Mouse (Mus musculus) neural tube, embryonic 15.5 days (tissue): Measurements from ENCODE around the gene Lrp10. TPM values are rescaled to one million over a fixed set of nuclear protein-coding genes. Genes with fewer than 3 reads are reported as not detected.

ENCODE experiments used
- ATAC-seq: fragments of 200-750 bp; cut with Nextera tagmentation; 2 replicates; pipeline ENCODE4 v1.8.0; 2017; ENCODE audit warnings: mild to moderate bottlenecking, moderate TSS enrichment, moderate library complexity; ENCODE audit not compliant: low FRiP score
- H3K27ac ChIP-seq: fragments of 300-500 bp; sonication (generic); replicated peaks from 2 replicates; pipeline ENCODE4 v1.5.1; 2015; ENCODE audit warnings: mild to moderate bottlenecking, inconsistent platforms
- H3K27me3 ChIP-seq: fragments of 300-500 bp; sonication (generic); replicated peaks from 2 replicates; pipeline ENCODE4 v1.6.1; 2015; ENCODE audit warnings: inconsistent platforms
- H3K36me3 ChIP-seq: fragments of 300-500 bp; sonication (generic); 2 replicates; pipeline ENCODE4 v1.6.1; 2015; ENCODE audit warnings: inconsistent platforms
- H3K4me1 ChIP-seq: fragments of 300-500 bp; sonication (generic); 2 replicates; pipeline ENCODE4 v1.6.1; 2015; ENCODE audit warnings: inconsistent platforms
- H3K4me2 ChIP-seq: fragments of 300-500 bp; sonication (generic); 2 replicates; pipeline ENCODE4 v1.6.1; 2015; ENCODE audit warnings: inconsistent platforms, mild to moderate bottlenecking, moderate library complexity
- H3K4me3 ChIP-seq: fragments of 300-500 bp; sonication (generic); replicated peaks from 2 replicates; pipeline ENCODE4 v1.5.1; 2015; ENCODE audit warnings: mild to moderate bottlenecking, inconsistent platforms
- H3K9ac ChIP-seq: fragments of 300-500 bp; sonication (generic); replicated peaks from 2 replicates; pipeline ENCODE4 v1.6.1; 2015; ENCODE audit warnings: mild to moderate bottlenecking, inconsistent platforms
- H3K9me3 ChIP-seq: fragments of 300-500 bp; sonication (generic); replicated peaks from 2 replicates; pipeline ENCODE4 v1.6.1; 2016; ENCODE audit warnings: inconsistent platforms
- WGBS: fragments of 180-500 bp; shearing (Covaris S2); methylation state at CpG from one replicate; pipeline ENCODE4 v1.1.7; 2015; ENCODE audit warnings: mixed read lengths; 5-methylcytosine and 5-hydroxymethylcytosine counted together
- polyA plus RNA-seq: library from polyadenylated mRNA; unstranded; fragments of >200 nt; fragmentation: Nextera tagmentation; extraction: Ambion mirVana; gene quantifications from 2 replicates; pipeline ENCODE4 v1.2.1, GENCODE M21; 2015

Lrp10 gene
- polyA plus RNA-seq, 1 experiment from 2014 or later: 31.8 TPM

GRCm38 (mm10) chr14:54477172-54477909 lies 13.4 kb downstream of the Lrp10 start:
- H3K4me1 ChIP-seq: peaks cover 51% of the 10 kb centered on the region
- no peak for ATAC-seq
- peak overlapping the region; percentile 65 for H3K4me3 ChIP-seq
- H3K27ac ChIP-seq: peak overlapping the region; percentile 78; the same call in 1 of the 2 replicates
- H3K27me3 ChIP-seq: peaks cover 19% of the 10 kb centered on the region; the same call in 1 of the 2 replicates
- no peaks in the 10 kb centered on the region for H3K9me3 ChIP-seq
- peak overlapping the region; percentile 70 for H3K4me2 ChIP-seq
- no peaks in the 10 kb centered on the region for H3K36me3 ChIP-seq
- peak overlapping the region; percentile 62 for H3K9ac ChIP-seq
- 68% methylated on average over 15 of the region's 15 CpGs for WGBS

GRCm38 (mm10) chr14:54479451-54479920 lies 15.5 kb downstream of the Lrp10 start:
- no peak for ATAC-seq
- WGBS: 3% methylated on average over 40 of the region's 40 CpGs

GRCm38 (mm10) chr14:54480673-54481072 lies 16.7 kb downstream of the Lrp10 start:
- no peak for ATAC-seq
- no peaks in the 10 kb centered on the region for H3K36me3 ChIP-seq
- WGBS: 71% methylated on average over 6 of the region's 6 CpGs
- no peak overlapping the region for H3K9ac ChIP-seq
- peaks cover 19% of the 10 kb centered on the region; the same call in 1 of the 2 replicates for H3K27me3 ChIP-seq
- H3K4me2 ChIP-seq: no peak overlapping the region
- H3K4me3 ChIP-seq: no peak overlapping the region
- H3K4me1 ChIP-seq: peaks cover 38% of the 10 kb centered on the region
- no peak overlapping the region for H3K27ac ChIP-seq
- no peaks in the 10 kb centered on the region for H3K9me3 ChIP-seq

More at GRCm38 (mm10) chr14:54479451-54479920, 15.5 kb downstream of the Lrp10 start:
- Histone ChIP-seq H3K4me1 (peaks cover 46% of the 10 kb centered on the region), H3K27ac (no peak overlapping the region), H3K9ac (peak overlapping the region; percentile 26; the same call in 1 of the 2 replicates), H3K4me3 (peak overlapping the region; percentile 32), H3K4me2 (peak overlapping the region; percentile 59), H3K36me3 (no peaks in the 10 kb centered on the region), H3K9me3 (no peaks in the 10 kb centered on the region), H3K27me3 (peaks cover 19% of the 10 kb centered on the region; the same call in 1 of the 2 replicates)

DNA sequence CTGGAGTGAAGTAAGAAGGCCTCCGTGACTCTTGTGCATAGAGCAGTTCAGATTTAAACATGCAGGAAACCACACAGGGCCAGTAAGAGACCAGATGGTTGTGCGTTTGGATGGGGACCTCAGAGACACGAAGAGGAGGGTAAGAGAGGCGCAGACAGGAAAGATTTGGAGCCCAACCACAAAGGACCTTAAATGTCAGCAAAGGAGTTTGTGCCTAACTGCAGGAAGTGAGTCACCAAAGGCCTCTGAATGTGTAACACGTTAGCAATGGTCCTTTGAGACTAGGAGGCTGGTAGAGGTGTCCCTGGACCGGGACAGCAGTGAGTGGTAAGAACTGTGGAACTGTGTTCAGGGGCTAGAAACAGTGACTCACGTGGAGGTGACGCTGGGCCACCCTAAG lies 17.5 kb downstream of the Lrp10 start:
- Histone ChIP-seq H3K4me2 (no peak overlapping the region), H3K36me3 (no peaks in the 10 kb centered on the region), H3K9me3 (no peaks in the 10 kb centered on the region), H3K27ac (no peak overlapping the region), H3K9ac (no peak overlapping the region), H3K4me3 (no peak overlapping the region), H3K27me3 (peaks cover 19% of the 10 kb centered on the region; the same call in 1 of the 2 replicates), H3K4me1 (peaks cover 32% of the 10 kb centered on the region)
- whole genome bisulfite sequencing: 85% methylated on average over 8 of the region's 8 CpGs
- no peak for ATAC-seq

GRCm38 (mm10) chr14:54482498-54482897 lies 18.6 kb downstream of the Lrp10 start:
- no peaks in the 10 kb centered on the region for H3K36me3 ChIP-seq
- H3K27ac ChIP-seq: no peak overlapping the region
- H3K4me2 ChIP-seq: no peak overlapping the region
- H3K4me1 ChIP-seq: peaks cover 21% of the 10 kb centered on the region
- 34% methylated on average over 9 of the region's 9 CpGs for WGBS
- ATAC-seq: no peak
- H3K4me3 ChIP-seq: no peak overlapping the region
- no peak overlapping the region for H3K9ac ChIP-seq
- H3K27me3 ChIP-seq: peaks cover 19% of the 10 kb centered on the region; the same call in 1 of the 2 replicates
- H3K9me3 ChIP-seq: no peaks in the 10 kb centered on the region

DNA sequence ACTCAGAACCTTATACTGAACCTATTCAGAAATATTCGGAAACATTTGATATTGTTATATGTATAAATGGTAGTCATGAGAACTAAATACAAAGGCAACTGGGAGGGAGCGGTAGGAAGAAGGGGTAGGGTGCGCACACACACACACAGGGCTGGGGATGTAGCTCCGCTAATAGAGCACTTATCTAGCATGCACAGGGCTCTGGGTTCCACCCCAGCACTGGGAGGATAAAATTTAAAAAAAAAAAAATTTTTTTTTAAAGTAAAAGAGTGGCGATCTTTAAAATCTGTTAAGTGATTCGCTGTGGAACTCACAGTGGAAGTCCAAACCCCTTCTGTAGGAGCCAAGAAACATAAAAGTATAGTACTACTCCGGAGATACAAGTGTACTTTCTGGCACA lies 22.0 kb downstream of the Lrp10 start:
- no peaks in the 10 kb centered on the region for H3K9me3 ChIP-seq
- no peak overlapping the region for H3K4me2 ChIP-seq
- WGBS: 93% methylated on average over 7 of the region's 7 CpGs
- H3K27ac ChIP-seq: no peak overlapping the region
- no peak overlapping the region for H3K9ac ChIP-seq
- no peaks in the 10 kb centered on the region for H3K4me1 ChIP-seq
- H3K27me3 ChIP-seq: no peaks in the 10 kb centered on the region
- no peak for ATAC-seq
- H3K36me3 ChIP-seq: no peaks in the 10 kb centered on the region
- H3K4me3 ChIP-seq: no peak overlapping the region

- Histone ChIP-seq H3K27me3 (no peaks in the 10 kb centered on the region), H3K27ac (no peak overlapping the region), H3K36me3 (no peaks in the 10 kb centered on the region), H3K4me2 (no peak overlapping the region), H3K4me1 (no peaks in the 10 kb centered on the region), H3K4me3 (no peak overlapping the region), H3K9me3 (no peaks in the 10 kb centered on the region), H3K9ac (no peak overlapping the region)
- no peak for ATAC-seq
- 73% methylated on average over 2 of the region's 2 CpGs for WGBS
These were observed 23.8 kb downstream of the Lrp10 start for GRCm38 (mm10) chr14:54487732-54488131.

- no peak overlapping the region for H3K4me3 ChIP-seq
- H3K4me1 ChIP-seq: no peaks in the 10 kb centered on the region
- H3K27ac ChIP-seq: no peak overlapping the region
- no peak for ATAC-seq
- H3K27me3 ChIP-seq: no peaks in the 10 kb centered on the region
- H3K36me3 ChIP-seq: no peaks in the 10 kb centered on the region
- no peak overlapping the region for H3K4me2 ChIP-seq
- H3K9me3 ChIP-seq: no peaks in the 10 kb centered on the region
- H3K9ac ChIP-seq: no peak overlapping the region
These were observed 24.4 kb downstream of the Lrp10 start for GRCm38 (mm10) chr14:54488350-54488749.

DNA sequence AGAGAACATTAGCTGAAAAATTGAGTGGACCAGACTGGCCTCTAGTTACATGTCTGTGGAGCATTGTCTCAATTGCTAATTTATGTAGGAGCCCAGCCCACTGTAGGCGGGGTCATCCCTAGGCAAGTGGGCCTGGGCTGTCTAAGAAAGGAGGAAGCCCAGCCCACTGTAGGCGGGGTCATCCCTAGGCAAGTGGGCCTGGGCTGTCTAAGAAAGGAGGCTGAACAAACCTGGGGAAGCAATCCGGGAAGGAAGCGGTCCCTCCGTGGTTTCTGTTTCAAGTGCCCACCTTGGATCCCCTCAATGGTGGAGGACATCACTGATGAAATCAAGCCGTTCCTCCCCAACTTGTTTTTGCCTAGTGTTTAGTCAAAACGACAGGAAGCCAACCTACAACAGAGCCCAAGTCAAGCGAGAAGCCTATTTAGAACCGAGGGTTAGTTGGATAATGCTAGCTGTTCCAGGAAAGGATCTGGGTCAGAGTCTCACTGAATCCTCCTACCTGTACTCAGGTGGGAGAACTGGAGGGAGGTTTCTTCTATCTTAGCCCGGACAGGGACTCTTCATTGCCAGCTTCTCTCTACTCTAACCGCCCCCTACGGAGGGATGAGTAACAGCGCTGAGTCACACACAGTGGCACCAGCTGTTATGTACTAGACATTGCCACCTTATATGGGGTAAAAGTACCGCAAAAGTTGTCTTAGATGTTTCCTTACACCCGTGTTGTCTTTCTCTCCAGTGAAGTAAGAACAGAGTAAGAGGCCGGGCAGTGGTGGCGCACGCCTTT lies 28.6 kb downstream of the Lrp10 start:
- no peak overlapping the region for H3K4me3 ChIP-seq
- H3K4me1 ChIP-seq: no peaks in the 10 kb centered on the region
- no peak overlapping the region for H3K4me2 ChIP-seq
- H3K9me3 ChIP-seq: no peaks in the 10 kb centered on the region
- H3K36me3 ChIP-seq: no peaks in the 10 kb centered on the region
- WGBS: 73% methylated on average over 18 of the region's 18 CpGs
- H3K27ac ChIP-seq: no peak overlapping the region
- ATAC-seq: no peak
- no peaks in the 10 kb centered on the region for H3K27me3 ChIP-seq
- H3K9ac ChIP-seq: no peak overlapping the region

GRCm38 (mm10) chr14:54493236-54493635 lies 29.3 kb downstream of the Lrp10 start:
- H3K36me3 ChIP-seq: no peaks in the 10 kb centered on the region
- no peak overlapping the region for H3K4me2 ChIP-seq
- no peaks in the 10 kb centered on the region for H3K9me3 ChIP-seq
- no peak for ATAC-seq
- 98% methylated on average over 5 of the region's 5 CpGs for WGBS
- H3K4me1 ChIP-seq: no peaks in the 10 kb centered on the region
- no peak overlapping the region for H3K9ac ChIP-seq
- H3K4me3 ChIP-seq: no peak overlapping the region
- no peak overlapping the region for H3K27ac ChIP-seq
- no peaks in the 10 kb centered on the region for H3K27me3 ChIP-seq

DNA sequence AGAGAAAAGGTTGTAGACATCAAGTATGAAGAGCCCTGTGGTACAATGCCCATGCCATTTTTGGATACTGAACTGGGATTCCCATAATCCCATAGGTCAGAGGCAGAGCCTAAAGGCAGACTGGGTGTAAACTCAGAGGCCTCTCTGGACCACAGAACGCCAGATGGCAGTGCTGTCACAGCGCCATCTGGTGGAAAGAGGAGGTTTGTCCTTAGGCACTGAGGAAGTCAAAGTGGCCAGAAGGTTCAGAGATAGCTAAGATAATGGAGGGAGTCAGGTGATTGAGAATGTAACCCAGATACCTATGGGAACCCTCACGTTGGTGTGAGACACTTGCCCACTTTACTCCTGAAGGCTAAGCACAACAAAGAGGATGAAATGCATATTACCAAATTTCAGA lies 30.3 kb downstream of the Lrp10 start:
- WGBS: 2% methylated on average over 3 of the region's 3 CpGs
- no peak for ATAC-seq
- Histone ChIP-seq H3K9me3 (no peaks in the 10 kb centered on the region), H3K27ac (no peak overlapping the region), H3K4me2 (no peak overlapping the region), H3K36me3 (no peaks in the 10 kb centered on the region), H3K4me1 (no peaks in the 10 kb centered on the region), H3K27me3 (no peaks in the 10 kb centered on the region), H3K9ac (no peak overlapping the region), H3K4me3 (no peak overlapping the region)

- Histone ChIP-seq H3K9me3 (no peaks in the 10 kb centered on the region), H3K4me3 (no peak overlapping the region), H3K27me3 (no peaks in the 10 kb centered on the region), H3K36me3 (no peaks in the 10 kb centered on the region), H3K27ac (no peak overlapping the region), H3K4me2 (no peak overlapping the region), H3K9ac (no peak overlapping the region), H3K4me1 (no peaks in the 10 kb centered on the region)
- WGBS: 91% methylated on average over 14 of the region's 14 CpGs
- no peak for ATAC-seq
These were observed 32.8 kb downstream of the Lrp10 start for GRCm38 (mm10) chr14:54496706-54497105.
